Mouse (Mus musculus): Measurements from ENCODE around the gene Cyb5r1.

Gene Cyb5r1

GRCm38 (mm10) chr1:134460294-134461284 is 55.2 kb downstream of the Cyb5r1 start:
- no peak for DNase-seq (ENCODE audit: low read depth, low spot score)

Measured in WW6 (cell line).